Mouse (Mus musculus) lung, postnatal 0 days (tissue): ENCODE results near the gene Car14. TPM values are rescaled to one million over a fixed set of nuclear protein-coding genes. Genes with fewer than 3 reads are reported as not detected.
"Not testable (repeated sequence)": the region's sequence is repeated elsewhere in the genome, so short reads cannot be mapped to it uniquely, and the experiment has no call there.

Source experiments
- ATAC-seq: fragments of 200-750 bp; cut with Nextera tagmentation; 2 replicates; pipeline ENCODE4 v1.8.0; 2017; ENCODE audit warnings: moderate library complexity
- DNase-seq: peaks from one replicate; pipeline ENCODE4 v3.0.0-alpha.2; 2016; ENCODE audit warnings: low spot score
- H3K27ac ChIP-seq: fragments of 300-500 bp; sonication (generic); 2 replicates; pipeline ENCODE4 v1.5.1; 2014; ENCODE audit warnings: antibody characterized with exemption, mild to moderate bottlenecking, low read length, mixed read lengths
- H3K27me3 ChIP-seq: fragments of 300-500 bp; sonication (generic); replicated peaks from 2 replicates; pipeline ENCODE4 v1.6.1; 2014; ENCODE audit warnings: low read length, mixed read lengths; ENCODE audit not compliant: insufficient read depth
- H3K36me3 ChIP-seq: fragments of 300-500 bp; sonication (generic); 2 replicates; pipeline ENCODE4 v1.6.1; 2014; ENCODE audit warnings: low read length, mixed read lengths; ENCODE audit not compliant: insufficient read depth
- H3K4me1 ChIP-seq: fragments of 300-500 bp; sonication (generic); 2 replicates; pipeline ENCODE4 v1.6.1; 2014; ENCODE audit warnings: antibody characterized with exemption, low read depth, low read length, mixed read lengths; ENCODE audit not compliant: insufficient read depth
- H3K4me2 ChIP-seq: fragments of 300-500 bp; sonication (generic); replicated peaks from 2 replicates; pipeline ENCODE4 v1.6.1; 2014; ENCODE audit warnings: low read depth, mild to moderate bottlenecking, low read length, moderate library complexity, mixed read lengths
- H3K4me3 ChIP-seq: fragments of 300-500 bp; sonication (generic); 2 replicates; pipeline ENCODE4 v1.5.1; 2014; ENCODE audit warnings: low read depth, low read length
- H3K9ac ChIP-seq: fragments of 300-500 bp; sonication (generic); replicated peaks from 2 replicates; pipeline ENCODE4 v1.6.1; 2014; ENCODE audit warnings: low read depth, mild to moderate bottlenecking
- H3K9me3 ChIP-seq: fragments of 300-500 bp; sonication (generic); 2 replicates; pipeline ENCODE4 v1.6.1; 2016; ENCODE audit warnings: low read length, mixed read lengths
- CTCF ChIP-seq: IDR thresholded peaks from 2 replicates; pipeline ENCODE4 v1.5.1; 2016; ENCODE audit warnings: antibody characterized with exemption, mild to moderate bottlenecking
- EP300 ChIP-seq: IDR thresholded peaks from 2 replicates; pipeline ENCODE4 v1.6.1; 2016; ENCODE audit warnings: antibody characterized with exemption, mild to moderate bottlenecking, control low read depth
- WGBS: fragments of 180-500 bp; shearing (Covaris S2); extraction: QIAGEN DNeasy Blood & Tissue Kit; methylation state at CpG from one replicate; pipeline ENCODE4 v1.1.7; 2014; 5-methylcytosine and 5-hydroxymethylcytosine counted together
- polyA plus RNA-seq: library from polyadenylated mRNA; unstranded; fragments of >200 nt; fragmentation: Nextera tagmentation; extraction: Ambion mirVana; gene quantifications from 2 replicates; pipeline ENCODE4 v1.2.1, GENCODE M21; 2015

The Car14 gene
- polyA plus RNA-seq: 4.4 and 4.5 TPM in 2 replicates

- Histone ChIP-seq H3K4me2 (peak within 1 kb of the TSS; percentile 61), H3K9me3 (no peaks in the 10 kb centered on the region), H3K27ac (peak within 1 kb of the TSS; percentile 59), H3K4me1 (peaks cover 11% of the 10 kb centered on the region), H3K27me3 (0 out of 2 replicates have a peak, but pooled peaks cover 4% of the 10 kb centered on the region), H3K4me3 (peak within 1 kb of the TSS; percentile 23), H3K9ac (peak within 1 kb of the TSS; percentile 16; the same call in 1 of the 2 replicates), H3K36me3 (no peaks in the 10 kb centered on the region)
- ATAC-seq: peak; percentile 47
- DNase-seq: no peak
- WGBS: 4% methylated on average over 15 of the region's 15 CpGs
- TF ChIP-seq CTCF: no peak
- TF ChIP-seq EP300: no peak
Observed at GRCm38 (mm10) chr3:95904568-95904967, at the start of gene Car14. TSS of gene Car14 (minus strand) at chr3:95904691.

GRCm38 (mm10) chr3:95953522-95953921, 49.0 kb upstream of the Car14 start:
- TF ChIP-seq CTCF: no peak
- no peak for TF ChIP-seq EP300
- Histone ChIP-seq H3K4me2 (no peak overlapping the region), H3K4me3 (no peak overlapping the region), H3K27me3 (no peaks in the 10 kb centered on the region), H3K4me1 (no peaks in the 10 kb centered on the region), H3K9me3 (no peaks in the 10 kb centered on the region), H3K27ac (no peak overlapping the region), H3K36me3 (no peaks in the 10 kb centered on the region), H3K9ac (no peak overlapping the region)
- ATAC-seq (no peak), DNase-seq (no peak)
- 65% methylated on average over 3 of the region's 3 CpGs for WGBS

- Histone ChIP-seq H3K4me3 (no peak overlapping the region), H3K27me3 (no peaks in the 10 kb centered on the region), H3K4me2 (no peak overlapping the region), H3K27ac (no peak overlapping the region), H3K4me1 (no peaks in the 10 kb centered on the region), H3K9me3 (no peaks in the 10 kb centered on the region), H3K9ac (no peak overlapping the region), H3K36me3 (no peaks in the 10 kb centered on the region)
- TF ChIP-seq EP300: no peak
- no peak for TF ChIP-seq CTCF
- DNase-seq (no peak), ATAC-seq (no peak)
Observed at GRCm38 (mm10) chr3:95953023-95953422, 48.5 kb upstream of the Car14 start.

GRCm38 (mm10) chr3:95951566-95951965, 47.1 kb upstream of the Car14 start:
- not testable (repeated sequence) for H3K4me1 ChIP-seq, H3K9me3 ChIP-seq, H3K36me3 ChIP-seq, ATAC-seq, DNase-seq, H3K27me3 ChIP-seq
- peak overlapping the region; percentile 63 for H3K9ac ChIP-seq
- peak overlapping the region; percentile 94 for H3K27ac ChIP-seq
- H3K4me3 ChIP-seq: peak overlapping the region; percentile 51
- 66% methylated on average over 12 of the region's 12 CpGs for WGBS
- peak overlapping the region; percentile 72 for H3K4me2 ChIP-seq

- H3K4me2 ChIP-seq: peak overlapping the region; percentile 72
- peaks cover 8% of the 10 kb centered on the region; the same call in 1 of the 2 replicates for H3K36me3 ChIP-seq
- peak; percentile 97 for ATAC-seq
- peak overlapping the region; percentile 63 for H3K9ac ChIP-seq
- peak overlapping the region; percentile 51 for H3K4me3 ChIP-seq
- peak overlapping the region; percentile 94 for H3K27ac ChIP-seq
- H3K4me1 ChIP-seq: no peaks in the 10 kb centered on the region
- H3K27me3 ChIP-seq: no peaks in the 10 kb centered on the region
- no peaks in the 10 kb centered on the region for H3K9me3 ChIP-seq
- WGBS: 2% methylated on average over 49 of the region's 49 CpGs
- peak; percentile 95 for DNase-seq
- TF ChIP-seq EP300 (peak; percentile 46; the same call in 1 of the 2 replicates), CTCF (no peak)
Observed at GRCm38 (mm10) chr3:95950763-95951551, 46.5 kb upstream of the Car14 start.

- DNase-seq (no peak), ATAC-seq (no peak)
- H3K27ac ChIP-seq: no peak overlapping the region
- H3K4me3 ChIP-seq: no peak overlapping the region
- no peaks in the 10 kb centered on the region for H3K27me3 ChIP-seq
- H3K9ac ChIP-seq: no peak overlapping the region
- WGBS: 87% methylated on average over 5 of the region's 5 CpGs
- H3K36me3 ChIP-seq: peaks cover 9% of the 10 kb centered on the region; the same call in 1 of the 2 replicates
- H3K4me2 ChIP-seq: no peak overlapping the region
- H3K9me3 ChIP-seq: no peaks in the 10 kb centered on the region
- H3K4me1 ChIP-seq: no peaks in the 10 kb centered on the region
- TF ChIP-seq CTCF (no peak), EP300 (no peak)
Observed at GRCm38 (mm10) chr3:95948325-95948724, 43.8 kb upstream of the Car14 start.
